Mouse (Mus musculus): Measurements from ENCODE around the gene Adgrg2. TPM values are rescaled to one million over a fixed set of nuclear protein-coding genes. Genes with fewer than 3 reads are reported as not detected.

Adgrg2 gene
- 0.59 and 0.65 TPM in 2 replicates for polyA plus RNA-seq (2015; fragmentation: Nextera tagmentation; extraction: Ambion mirVana)

GRCm38 (mm10) chrX:160390464-160390956 is at the start of gene Adgrg2:
Adgrg2 (plus strand) TSS chrX:160390690.

GRCm38 (mm10) chrX:160502048-160503041 is 111.9 kb downstream of the Adgrg2 start, which contains the start of gene Phka2:
Phka2 (plus strand) TSS chrX:160502166.

Other genes starting within 250 kb of the Adgrg2 start
- 9.4 and 12.0 TPM in 2 replicates for gene Phka2, start 111.5 kb downstream of the Adgrg2 start, polyA plus RNA-seq (2015; fragmentation: Nextera tagmentation; extraction: Ambion mirVana)

Measured in spleen, postnatal 0 days (tissue).